Mouse (Mus musculus): ENCODE measurements around the gene Sept14.
"Not testable (repeated sequence)": the region's sequence is repeated elsewhere in the genome, so short reads cannot be mapped to it uniquely, and the experiment has no call there.

Gene Sept14

DNA sequence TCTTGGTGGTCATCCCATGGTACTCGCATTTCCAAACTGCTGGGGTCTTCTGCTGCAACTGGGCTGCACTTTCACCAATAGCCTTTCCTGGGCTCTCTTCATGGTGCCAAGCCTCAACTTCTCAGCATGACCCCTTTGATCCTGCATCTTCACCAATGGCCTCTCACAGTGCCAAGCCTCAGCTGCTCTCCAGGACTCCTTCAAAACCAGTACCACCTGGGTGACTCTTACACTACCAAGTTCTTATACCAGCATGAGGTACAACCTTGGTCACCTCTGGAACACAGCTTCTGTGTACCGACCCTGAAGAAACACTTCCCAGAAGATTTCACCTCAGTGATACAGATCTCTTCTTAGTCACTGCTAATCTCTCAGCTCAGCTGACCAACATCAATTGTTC is at the start of gene Sept14:
Gene Sept14 (minus strand): TSS at position 101 of the 400 bp plus-strand sequence.
- DNase-seq = no peak

DNA sequence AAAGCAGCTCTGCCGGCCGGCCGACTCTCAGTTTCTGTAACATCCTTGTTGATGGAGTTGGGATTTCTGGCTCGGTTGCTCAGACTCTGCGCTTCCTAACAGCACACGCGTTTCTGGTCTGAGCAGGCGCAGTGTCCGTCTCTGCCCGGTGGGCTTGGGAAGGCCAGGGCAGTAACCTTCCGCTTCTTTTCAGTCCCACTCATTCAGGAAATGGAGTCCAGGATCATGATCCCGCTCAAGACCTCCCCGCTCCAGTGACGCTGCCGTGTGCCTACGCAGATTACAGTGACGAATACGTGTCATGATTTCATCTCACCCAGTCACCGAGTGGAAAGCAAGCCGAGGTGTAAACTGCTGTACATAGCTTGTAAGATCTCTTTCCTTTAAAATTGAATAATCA is 48.6 kb upstream of the Sept14 start:
- DNase-seq = no peak

DNA sequence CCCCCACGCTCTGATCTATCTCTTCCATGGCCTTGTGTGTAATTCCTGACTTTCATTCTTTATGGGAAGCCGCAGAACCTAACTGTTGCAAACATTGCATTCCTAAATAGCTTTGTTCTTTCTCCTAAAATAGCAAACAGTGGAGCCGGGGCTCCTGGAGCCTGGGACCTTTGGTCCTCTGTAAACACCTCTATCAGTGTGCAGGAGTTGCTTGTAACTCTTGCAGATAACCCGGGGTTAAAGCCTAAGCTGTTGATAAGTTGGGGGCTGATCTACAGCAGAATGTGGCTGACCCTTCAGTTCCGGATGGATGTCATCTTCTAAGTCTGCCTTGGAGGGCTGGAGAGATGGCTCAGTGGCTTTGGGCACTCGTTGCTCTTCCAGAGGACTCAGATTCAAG is 35.7 kb upstream of the Sept14 start:
- no peak for DNase-seq

DNA sequence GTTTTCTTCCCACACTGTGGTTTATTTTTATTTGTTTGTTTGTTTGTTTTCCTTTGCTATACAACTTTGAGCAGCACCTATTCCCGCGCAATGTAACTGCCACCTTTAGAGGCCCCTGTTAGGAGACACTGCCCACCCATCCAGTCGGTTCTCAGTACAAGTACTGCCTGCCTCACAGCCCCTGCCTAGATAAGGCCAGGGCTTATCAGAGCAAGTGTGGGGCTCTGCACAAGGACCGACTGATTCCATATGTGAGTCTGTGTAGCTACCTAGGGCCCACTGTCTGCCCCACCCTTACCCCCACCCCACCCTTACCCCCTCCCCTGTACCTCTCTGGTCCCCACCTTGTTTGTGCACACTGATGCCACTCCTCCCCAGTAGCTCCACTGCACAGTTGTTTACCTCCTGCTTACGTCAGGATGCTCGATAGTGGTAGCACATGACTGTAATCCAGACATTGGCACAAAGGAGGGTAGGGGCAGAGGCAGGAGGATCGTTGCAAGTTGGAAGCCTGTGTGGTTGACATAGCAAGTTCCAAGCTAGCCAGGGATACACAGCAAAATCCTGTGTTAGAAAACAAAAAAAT is 34.7 kb upstream of the Sept14 start:
- no peak for DNase-seq

DNA sequence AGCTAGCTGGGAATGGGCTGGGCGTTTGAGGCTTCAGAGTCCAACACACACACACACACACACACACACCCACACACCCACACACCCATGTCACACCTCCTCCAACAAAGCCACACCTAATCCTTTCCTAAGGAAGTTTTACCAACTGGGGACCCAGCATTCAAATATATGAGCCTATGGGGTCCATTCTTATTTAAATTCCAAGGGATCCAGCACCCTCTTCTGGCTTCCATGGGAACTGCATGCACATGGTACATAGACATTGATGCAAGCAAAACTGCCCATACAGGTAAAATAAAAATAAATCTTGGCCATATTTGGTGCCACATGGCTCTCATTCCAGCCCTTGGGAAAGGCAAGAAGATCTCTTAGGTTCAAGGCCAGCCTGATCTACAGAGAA is 32.7 kb upstream of the Sept14 start:
- DNase-seq = peak; percentile 24 to 45

DNA sequence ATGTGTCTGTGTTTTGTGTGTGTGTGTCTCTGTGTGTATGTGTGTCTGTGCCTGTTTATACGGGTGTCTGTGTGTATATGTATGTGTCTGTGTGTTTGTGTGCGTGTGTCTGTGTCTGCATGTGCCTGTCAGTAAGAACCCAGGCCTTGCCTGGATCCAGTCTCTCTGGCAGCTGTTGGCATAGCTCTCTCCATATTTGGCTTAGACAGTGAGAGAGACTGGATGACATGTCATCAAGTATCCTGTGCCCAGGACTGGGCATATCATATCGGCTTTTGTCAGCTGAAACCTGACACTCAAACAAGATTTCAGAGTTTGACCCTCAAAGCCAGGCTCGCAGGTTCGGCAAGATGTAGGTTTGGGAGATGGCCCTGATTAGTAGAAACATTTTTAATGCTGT is 22.7 kb upstream of the Sept14 start:
- peak in 1 of 2 experiments; percentile 37 for DNase-seq

DNA sequence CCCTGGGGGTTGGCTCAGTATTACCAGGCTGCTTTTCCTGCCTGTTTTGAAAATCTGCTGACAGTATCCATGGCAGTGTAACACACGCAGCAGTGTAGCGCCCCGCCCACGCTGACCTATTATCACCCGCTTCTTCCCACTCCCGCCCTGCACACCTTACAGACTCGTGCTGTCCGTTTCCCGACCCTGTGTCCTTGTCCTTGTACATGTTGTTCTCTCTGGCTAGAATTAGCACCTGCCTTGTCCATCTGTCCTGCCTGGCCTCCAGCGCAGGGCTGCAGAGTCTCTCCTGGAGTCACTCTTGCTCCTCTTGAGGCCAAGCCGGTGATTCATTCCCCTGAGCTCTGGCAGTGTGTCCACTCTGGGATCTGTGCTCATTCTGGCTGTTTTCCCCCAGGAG is 22.0 kb upstream of the Sept14 start:
- peak; percentile 73 to 87 for DNase-seq

DNA sequence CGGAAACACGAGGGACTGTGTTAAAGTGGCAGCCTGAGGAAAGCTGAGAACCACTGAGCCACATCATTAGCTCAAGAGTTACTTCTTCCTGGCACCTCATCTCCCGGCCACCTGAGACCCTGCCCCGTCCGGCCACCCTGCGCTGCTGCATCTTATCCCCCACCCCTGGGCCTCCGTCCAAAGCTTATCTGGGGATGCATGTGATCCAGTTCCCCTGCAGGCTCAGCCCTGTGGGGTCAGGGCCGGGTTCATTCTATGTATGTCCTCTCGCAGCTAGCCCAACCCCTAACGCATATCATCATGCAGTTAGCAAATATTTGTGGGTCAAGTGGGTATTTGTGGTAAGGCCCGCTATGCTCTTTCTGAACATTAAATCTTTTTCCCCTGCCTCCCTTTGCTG is 21.0 kb upstream of the Sept14 start:
- no peak for DNase-seq

DNA sequence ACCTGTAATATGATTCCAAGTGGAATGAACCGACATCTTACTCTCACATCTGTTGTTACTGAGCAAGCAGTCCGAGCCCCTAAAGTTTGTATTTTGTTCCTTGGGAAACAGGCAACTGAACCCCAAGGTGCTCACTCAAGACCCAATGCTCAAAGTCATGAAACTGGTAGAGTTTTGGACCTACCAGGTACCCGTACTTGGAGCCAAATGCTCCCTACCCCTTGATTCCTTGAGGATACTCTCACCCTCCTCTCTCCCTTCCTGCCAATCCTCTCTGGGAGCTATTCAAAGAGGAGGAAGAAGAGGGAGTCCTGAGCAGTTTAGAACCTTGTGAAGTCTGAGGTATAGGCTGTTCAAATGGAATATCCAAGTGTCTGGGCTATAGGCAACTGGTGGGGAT is 18.5 kb upstream of the Sept14 start:
- DNase-seq = no peak

DNA sequence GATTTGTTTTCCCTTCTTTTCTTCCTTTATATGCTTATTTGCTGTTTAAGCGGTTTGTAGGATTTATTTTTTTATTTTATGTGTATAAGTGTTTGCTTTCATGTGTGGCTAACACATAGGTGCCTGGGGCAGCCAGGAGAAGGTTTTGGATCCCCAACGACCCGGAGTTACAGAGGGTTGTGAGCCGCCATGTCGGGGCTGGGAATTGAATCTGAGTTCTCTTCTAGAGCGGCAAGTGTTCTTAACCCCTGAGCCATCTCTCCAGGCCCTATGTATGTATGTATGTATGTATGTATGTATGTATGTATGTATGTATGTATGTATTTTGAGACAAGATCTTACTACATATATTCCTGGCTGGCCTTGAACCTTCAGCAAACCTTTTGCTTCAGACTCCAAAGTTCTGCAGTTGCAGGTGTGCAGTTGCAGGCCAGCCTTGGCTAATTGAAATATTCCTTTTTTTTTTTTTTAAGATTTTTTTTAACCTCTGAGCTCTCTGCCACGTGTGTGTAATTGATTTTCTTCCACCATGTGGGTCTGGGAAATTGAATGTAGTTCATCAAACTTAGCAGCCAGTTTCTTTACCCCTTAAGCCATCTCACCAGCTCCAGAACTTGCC is 17.6 kb upstream of the Sept14 start:
- DNase-seq = peak in 1 of 2 experiments; percentile 31

DNA sequence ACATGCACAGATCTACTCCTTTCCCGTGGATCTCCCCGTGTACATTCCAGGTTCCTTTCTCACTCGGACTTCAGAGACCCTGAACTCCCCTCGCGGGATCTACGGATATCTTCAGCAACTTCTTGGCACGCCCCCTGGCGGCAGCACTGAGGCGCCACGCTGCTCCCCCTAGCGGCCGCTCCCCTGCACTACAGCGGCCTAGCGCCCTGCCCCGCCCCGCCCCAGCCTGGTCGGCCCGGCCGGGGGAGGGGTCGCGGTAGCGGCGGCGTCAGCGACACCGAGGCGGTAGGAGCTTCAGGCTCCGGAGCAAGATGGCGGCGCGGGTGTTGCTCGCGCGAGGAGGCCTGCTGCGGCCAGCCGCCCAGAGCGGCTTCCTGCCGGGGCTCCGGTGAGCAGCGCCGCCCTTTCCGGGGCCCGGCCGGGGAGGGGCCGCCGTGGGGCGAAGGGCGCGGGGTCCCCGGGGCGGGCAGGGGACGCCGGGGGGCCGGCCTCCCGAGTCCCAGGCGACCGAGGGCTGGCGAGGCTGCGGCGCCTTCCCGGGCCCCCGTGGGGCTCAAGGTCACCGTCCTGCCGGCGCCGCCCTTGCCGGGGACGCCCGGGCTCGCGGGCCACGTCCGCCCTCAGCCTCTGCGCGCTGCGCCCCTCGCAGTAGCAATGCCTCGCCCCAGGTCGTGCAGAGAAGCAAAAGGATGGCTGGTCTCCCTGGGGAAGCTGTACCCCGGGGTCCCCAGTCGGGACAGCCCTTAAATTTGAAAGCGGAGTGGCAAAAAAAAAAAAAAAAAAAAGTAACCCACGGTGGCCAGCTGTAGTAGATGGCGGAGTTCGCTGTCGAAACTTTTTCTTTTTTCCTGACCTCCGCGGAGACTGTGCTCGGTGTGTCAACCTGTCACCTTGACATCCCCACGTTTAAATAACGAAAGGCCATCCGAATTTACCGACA is 16.8 kb upstream of the Sept14 start, which contains the start of gene Nipsnap2:
Gene Nipsnap2 (plus strand): TSS at position 230 of the 940 bp plus-strand sequence.
- DNase-seq = peak; percentile 90 to 95

DNA sequence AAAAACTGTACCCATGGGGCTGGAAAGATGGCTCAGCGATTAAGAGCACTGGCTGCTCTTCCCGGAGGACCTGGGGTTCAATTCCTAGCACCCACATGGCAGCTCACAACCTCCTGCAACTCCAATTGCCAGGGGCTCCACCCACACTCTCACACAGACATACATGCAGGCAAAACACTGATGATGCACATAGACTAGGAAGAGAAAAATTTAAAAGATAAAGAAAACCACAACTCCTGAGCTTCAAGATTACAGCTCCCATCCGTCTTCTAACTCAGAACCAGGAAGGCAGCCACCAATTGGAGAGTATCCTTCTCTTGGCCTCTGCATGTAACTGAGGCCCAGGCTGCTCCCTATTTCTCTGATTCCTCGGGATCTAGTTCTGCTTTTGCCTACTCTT is 16.0 kb upstream of the Sept14 start:
- no peak for DNase-seq

DNA sequence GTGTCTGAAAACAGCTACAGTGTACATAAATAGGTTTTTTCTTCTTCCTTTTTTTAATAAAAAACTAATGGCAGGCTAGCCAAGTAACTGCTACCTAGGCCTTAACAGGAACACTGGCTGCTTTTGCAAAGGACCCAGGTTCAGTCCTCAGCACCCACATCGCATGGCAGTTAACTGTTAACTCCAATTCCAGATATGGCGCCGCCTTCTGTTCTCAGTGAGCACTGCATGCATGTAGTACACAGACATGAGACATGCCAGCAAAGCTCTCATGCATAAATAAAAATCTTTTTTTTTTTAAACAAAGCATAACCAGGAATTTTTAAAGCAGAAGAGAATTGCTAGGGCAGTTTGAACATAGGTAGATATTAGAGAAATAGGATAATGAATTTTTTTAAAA is 11.9 kb upstream of the Sept14 start:
- DNase-seq = no peak

DNA sequence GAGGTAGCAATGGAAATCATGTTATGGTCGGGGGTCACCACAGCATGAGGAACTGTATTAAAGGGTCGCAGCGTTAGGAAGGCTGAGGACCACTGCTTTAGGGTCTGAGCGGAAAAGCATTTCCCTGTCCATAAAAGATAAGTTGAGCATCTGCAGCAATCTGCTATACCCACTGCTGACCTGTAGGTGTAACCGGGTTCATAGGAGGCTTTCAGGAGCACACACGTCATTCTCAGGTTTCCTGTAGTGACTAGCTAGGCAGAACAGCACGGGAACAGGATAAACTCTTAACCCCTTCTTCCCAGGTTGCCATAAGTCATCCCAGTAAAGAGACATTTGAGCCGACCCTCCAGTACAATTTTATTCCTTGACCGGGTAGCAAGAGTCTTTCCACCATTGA is 8.7 kb upstream of the Sept14 start:
- DNase-seq = no peak

DNA sequence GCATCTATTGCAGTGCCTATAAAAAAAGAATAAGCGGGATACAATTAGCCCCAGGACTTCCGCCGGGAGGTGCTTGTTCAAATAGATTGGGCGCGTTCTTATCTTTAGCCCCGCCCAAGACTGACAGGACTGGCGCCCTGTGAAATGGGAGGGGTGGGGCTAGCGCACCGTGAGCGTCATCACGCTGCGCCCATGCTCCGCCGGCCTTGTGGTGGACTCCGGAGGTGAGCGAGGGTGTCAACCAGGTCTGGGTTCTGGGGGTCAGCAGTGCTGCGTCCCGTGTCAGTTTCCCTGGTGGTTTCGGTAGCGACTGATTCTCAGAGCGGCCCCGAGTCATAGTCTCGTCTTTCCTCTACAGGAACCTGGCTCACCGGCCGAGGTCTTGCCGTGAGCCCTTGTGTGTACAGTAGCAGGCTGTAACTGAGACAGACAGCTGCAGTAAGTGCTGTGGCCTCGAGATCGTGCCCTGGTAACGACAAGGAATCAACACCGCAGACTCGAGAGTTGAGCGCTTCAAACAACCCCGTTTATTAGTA is 7.1 kb upstream of the Sept14 start, which contains the start of gene Mrps17:
Gene Mrps17 (plus strand): TSS at position 172 of the 536 bp plus-strand sequence.
- peak; percentile 92 for DNase-seq

DNA sequence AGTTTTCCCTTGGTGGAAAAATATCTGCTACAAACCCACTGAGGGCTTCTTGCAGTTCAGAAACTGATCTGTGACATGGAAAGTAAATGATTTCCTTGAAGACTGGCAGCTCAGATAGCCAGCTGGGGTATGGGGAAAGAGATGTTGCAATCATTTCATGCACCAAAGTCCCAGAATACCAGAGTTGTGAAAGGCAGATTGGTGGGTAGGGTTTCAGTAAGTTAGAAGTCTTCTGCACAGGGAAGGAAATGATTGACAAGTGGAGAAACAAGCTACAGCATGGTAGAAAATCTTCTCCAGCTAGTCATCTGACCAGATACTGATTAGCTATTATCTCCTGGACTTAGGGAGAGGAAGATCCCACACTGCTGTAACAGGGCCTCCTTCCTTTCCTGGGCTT is 4.9 kb downstream of the Sept14 start:
- no peak for DNase-seq

DNA sequence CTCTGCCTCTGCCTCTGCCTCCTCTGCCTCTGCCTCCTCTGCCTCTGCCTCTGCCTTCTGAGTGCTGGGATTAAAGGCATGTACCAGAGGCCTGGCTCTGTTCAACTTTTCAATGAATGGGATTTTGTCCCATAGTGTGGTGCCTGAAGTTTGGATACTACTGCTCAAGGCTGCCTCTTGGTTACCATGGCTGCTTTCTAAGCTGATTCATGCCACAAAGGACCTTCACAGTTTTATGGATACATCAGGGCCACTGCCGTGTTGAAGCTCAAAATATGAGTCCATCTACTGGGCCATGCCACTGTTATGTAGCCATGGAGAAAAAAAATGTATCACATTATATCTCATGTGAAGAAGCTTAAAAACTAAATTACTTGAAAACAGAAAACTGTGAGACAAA is 6.6 kb downstream of the Sept14 start:
- DNase-seq = no peak

DNA sequence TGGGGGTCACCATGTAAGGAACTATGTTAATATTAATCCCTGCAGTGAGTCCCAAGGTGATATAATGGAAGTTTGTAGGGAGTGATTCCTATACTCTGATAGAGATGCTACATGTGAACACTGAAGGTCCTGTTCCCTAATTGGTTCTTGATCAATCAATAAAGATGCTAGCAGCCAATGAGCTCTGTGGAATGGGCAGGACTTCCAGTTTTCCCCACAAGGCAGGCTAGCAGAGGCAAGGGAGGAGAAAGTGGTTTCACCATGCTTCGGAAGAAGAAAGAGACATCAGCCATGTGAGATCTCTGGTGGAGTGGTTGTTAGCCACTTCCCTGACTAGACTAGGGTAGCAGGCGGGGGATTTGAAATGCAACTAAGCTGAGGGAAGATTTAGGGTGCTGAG is 7.8 kb downstream of the Sept14 start:
- no peak for DNase-seq

DNA sequence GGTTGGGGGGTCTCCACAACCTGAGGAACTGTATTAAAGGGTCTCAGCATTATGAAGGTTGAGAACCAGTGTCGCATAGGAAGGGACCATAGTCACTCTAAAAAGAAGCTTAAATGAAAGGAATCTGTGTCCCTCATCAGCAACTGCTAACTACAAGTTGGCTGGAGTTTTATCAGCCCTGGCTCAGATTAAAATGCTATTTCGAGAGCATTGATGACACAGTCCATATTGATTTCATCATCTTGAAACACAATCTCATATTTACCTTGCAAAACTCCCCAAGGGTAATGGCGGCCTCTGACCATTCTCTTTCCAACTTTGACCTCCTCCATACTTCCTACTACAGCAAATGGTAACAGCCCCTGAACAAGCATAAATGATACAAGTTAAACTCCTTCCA is 17.8 kb downstream of the Sept14 start:
- DNase-seq = no peak

DNA sequence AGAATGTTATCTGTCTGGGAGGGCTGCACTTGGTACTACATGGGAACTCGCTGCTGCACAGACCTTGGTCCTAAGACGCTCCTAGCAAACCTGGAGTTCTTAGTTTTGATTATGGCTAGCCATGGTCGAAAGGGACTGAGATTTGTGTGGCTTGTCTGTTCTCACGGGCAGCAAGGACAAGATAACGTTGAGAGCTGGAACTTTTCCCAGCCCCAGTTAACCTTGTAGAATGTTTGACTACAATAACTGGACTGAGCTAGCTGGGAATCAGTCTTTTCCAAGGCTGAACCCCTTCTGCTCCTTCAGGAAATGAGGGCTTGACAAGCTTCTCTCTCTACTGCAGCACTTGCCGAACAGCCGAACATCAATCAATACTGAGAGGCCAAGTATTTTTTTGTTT is 20.7 kb downstream of the Sept14 start:
- no peak for DNase-seq

DNA sequence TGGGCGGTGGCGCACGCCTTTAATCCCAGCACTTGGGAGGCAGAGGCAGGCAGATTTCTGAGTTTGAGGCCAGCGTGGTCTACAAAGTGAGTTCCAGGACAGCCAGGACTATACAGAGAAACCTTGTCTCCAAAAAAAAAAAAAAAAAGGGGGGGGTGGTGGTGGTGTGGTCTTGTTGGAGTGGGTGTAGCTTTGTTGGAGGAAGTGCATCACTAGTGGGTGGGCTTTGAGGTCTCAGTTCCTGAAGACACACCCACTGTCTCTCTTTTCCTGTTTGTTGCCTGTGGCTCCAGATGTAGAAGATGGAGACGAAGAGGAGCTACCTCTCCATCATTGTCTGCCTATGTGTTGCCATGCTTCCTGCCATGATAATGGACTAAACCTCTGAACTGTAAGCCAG is 23.2 kb downstream of the Sept14 start:
- DNase-seq = not testable (repeated sequence)

DNA sequence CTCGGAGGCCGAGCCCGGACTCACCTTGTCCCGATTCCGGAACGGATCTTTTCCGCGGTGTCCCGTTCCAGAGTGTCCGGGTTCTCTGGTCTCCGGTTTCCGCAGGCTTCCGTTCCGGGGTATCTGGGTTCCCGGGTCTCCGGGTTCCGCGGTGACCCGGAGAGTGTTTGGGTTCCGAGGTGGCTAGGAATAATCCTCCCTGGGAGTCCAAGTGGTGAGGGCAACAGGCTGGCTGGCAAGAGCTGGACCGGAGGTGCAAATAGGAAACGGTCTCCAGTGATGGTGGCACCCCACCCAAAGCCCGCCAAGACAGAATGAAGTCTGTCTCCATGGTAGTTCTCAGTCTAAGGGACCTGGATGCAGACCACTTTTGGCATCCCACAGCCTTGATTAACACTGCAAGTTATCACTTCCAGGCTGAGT is 38.3 kb downstream of the Sept14 start, which contains the start of gene Zfp11:
Gene Zfp11 (minus strand): TSS at position 64 of the 423 bp plus-strand sequence.
- peak; percentile 87 to 92 for DNase-seq

DNA sequence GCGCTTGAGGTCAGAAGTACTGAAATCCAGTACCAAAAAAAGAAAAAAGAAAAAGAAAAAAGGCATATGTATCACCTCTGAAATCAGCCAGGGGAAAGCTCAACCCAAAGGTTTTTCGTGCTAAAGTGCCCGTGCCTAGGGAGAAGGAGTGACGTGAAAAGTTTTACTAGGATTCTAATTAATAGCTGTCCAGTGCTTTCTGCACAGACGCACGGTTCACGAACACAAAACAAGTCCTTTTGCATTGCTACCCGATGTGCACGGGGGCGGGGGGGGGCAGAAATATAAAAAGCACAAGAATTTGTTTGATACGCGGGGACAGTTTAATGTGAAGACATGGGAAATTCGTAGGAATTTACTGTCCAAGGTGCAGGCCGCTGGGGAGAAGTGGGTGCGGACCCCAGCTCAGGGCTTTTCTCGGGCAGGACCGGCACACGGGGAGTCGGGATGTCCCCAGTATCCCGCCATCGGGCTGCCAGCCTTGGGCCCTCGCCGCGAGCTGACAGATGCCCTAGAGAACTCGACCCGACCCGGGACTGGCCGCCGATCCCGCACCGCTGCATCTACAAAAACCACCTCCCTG is 38.8 kb downstream of the Sept14 start:
- no peak for DNase-seq

Measured in cerebellum, postnatal 36 days (tissue).